8 mouse cellular contexts compared by ENCODE assay signal in genomic region chr12:108352371-108353136, GRCm38 (mm10). TPM values are rescaled to one million over a fixed set of nuclear protein-coding genes. Genes with fewer than 3 reads are reported as not detected.
DNase-seq lines count a peak whose midpoint lies in the region; ATAC-seq lines count a peak whose summit lies in the region.

No protein-coding gene starts in this region.

- no peak overlapping the region for H3K27ac ChIP-seq in lung, embryonic 16.5 days (ENCODE audit: low read length)
- H3K27ac ChIP-seq in limb, embryonic 12.5 days: no peak overlapping the region

- peak overlapping the region; percentile 39 for H3K4me2 ChIP-seq in lung, embryonic 16.5 days (ENCODE audit: low read depth, low read length)
- H3K4me2 ChIP-seq in limb, embryonic 12.5 days: peak overlapping the region; percentile 55

- peaks cover 11% of the 10 kb centered on the region for H3K27me3 ChIP-seq in lung, embryonic 16.5 days (ENCODE audit: control insufficient read depth, insufficient read depth, low read depth, low read length)
- H3K27me3 ChIP-seq in limb, embryonic 12.5 days: peaks cover 65% of the 10 kb centered on the region

- no peak overlapping the region for H3K4me3 ChIP-seq in lung, embryonic 16.5 days (ENCODE audit: low read length)
- peak overlapping the region; percentile 28 for H3K4me3 ChIP-seq in limb, embryonic 12.5 days (replicated peaks)

- no peak overlapping the region for H3K9ac ChIP-seq in lung, embryonic 16.5 days (ENCODE audit: low read length)
- peak overlapping the region; percentile 44 for H3K9ac ChIP-seq in limb, embryonic 12.5 days (replicated peaks)

- H3K36me3 ChIP-seq in lung, embryonic 16.5 days (ENCODE audit: control insufficient read depth, insufficient read depth, low read length): no peaks in the 10 kb centered on the region
- no peaks in the 10 kb centered on the region for H3K36me3 ChIP-seq in limb, embryonic 12.5 days

- 9% methylated on average over 35 of the region's 35 CpGs for WGBS in lung, embryonic 16.5 days
- 6% methylated on average over 35 of the region's 35 CpGs for WGBS in limb, embryonic 12.5 days

- no peaks in the 10 kb centered on the region for H3K9me3 ChIP-seq in lung, embryonic 16.5 days (ENCODE audit: control insufficient read depth, low read length)
- 0 out of 2 replicates have a peak, but pooled peaks cover 2% of the 10 kb centered on the region for H3K9me3 ChIP-seq in limb, embryonic 12.5 days

- 0 out of 2 replicates have a peak, but pooled peaks cover 3% of the 10 kb centered on the region for H3K4me1 ChIP-seq in lung, embryonic 16.5 days (replicated peaks; ENCODE audit: control insufficient read depth, insufficient read depth, low read length)
- H3K4me1 ChIP-seq in limb, embryonic 12.5 days (replicated peaks): peaks cover 8% of the 10 kb centered on the region

- ATAC-seq in lung, embryonic 16.5 days (ENCODE audit: low read depth): no peak
- ATAC-seq in limb, embryonic 12.5 days (ENCODE audit: insufficient number of reproducible peaks, insufficient read depth, low FRiP score, low TSS enrichment, low read depth): no peak

- peak; percentile 35 for DNase-seq in cerebellum, adult 9-10 months
- DNase-seq in cerebellum, adult 11-12 months: no peak
- no peak for DNase-seq in lung, postnatal 14 days
- DNase-seq in frontal cortex, postnatal 10 days (ENCODE audit: low spot score in 2 of 2): no peak
- DNase-seq in thymus, postnatal 36 days: no peak
- DNase-seq in kidney, adult 11 months: no peak

RNA-seq across cellular contexts. Expression of gene Eml1, which starts 18.2 kb away (rescaled TPM):
- polyA plus RNA-seq in lung, embryonic 16.5 days (2015; fragmentation: Nextera tagmentation; extraction: Ambion mirVana): 121 and 122 TPM in 2 replicates
- polyA plus RNA-seq in limb, embryonic 12.5 days (2016; fragmentation: Nextera tagmentation; extraction: Ambion mirVana): 41.4 and 43.8 TPM in 2 replicates

RNA-seq across cellular contexts. Expression of gene Cyp46a1, which starts 18.4 kb away (rescaled TPM):
- polyA plus RNA-seq in lung, embryonic 16.5 days (2015; fragmentation: Nextera tagmentation; extraction: Ambion mirVana): 6.5 and 7.4 TPM in 2 replicates
- polyA plus RNA-seq in limb, embryonic 12.5 days (2016; fragmentation: Nextera tagmentation; extraction: Ambion mirVana): 2.9 and 4.6 TPM in 2 replicates

RNA-seq across cellular contexts. Expression of gene Hhipl1, which starts 46.5 kb away (rescaled TPM):
- 0.88 and 0.91 TPM in 2 replicates for polyA plus RNA-seq in lung, embryonic 16.5 days (2015; fragmentation: Nextera tagmentation; extraction: Ambion mirVana)
- polyA plus RNA-seq in limb, embryonic 12.5 days (2016; fragmentation: Nextera tagmentation; extraction: Ambion mirVana): 0.50 and 0.53 TPM in 2 replicates
